ENCODE assay signal across 7 mouse cellular contexts in genomic region chr7:125428816-125429500, GRCm38 (mm10). TPM values are rescaled to one million over a fixed set of nuclear protein-coding genes. Genes with fewer than 3 reads are reported as not detected.
DNase-seq lines count a peak whose midpoint lies in the region; ATAC-seq and TF ChIP-seq lines count a peak whose summit lies in the region.
"Not testable (repeated sequence)": the region's sequence is repeated elsewhere in the genome, so short reads cannot be mapped to it uniquely, and the experiment has no call there.

No protein-coding gene starts in this region.

- H3K9me3 ChIP-seq in MEL (replicated peaks; ENCODE audit: insufficient read depth, low read length); forebrain, embryonic 10.5 days; intestine, embryonic 15.5 days; liver, embryonic 13.5 days (replicated peaks); stomach, embryonic 15.5 days: not testable (repeated sequence)

- peak overlapping the region; percentile 1 to 14 for H3K4me3 ChIP-seq in MEL (ENCODE audit: control insufficient read depth in 1 of 2, insufficient read depth in 1 of 2, low read depth in 2 of 2, low read length in 2 of 2)
- H3K4me3 ChIP-seq in forebrain, embryonic 10.5 days; intestine, embryonic 15.5 days (replicated peaks); stomach, embryonic 15.5 days (replicated peaks): not testable (repeated sequence)
- H3K4me3 ChIP-seq in liver, embryonic 13.5 days (replicated peaks), result 0 out of 2 replicates have a peak overlapping the region, but pooled peaks have one; percentile 6

- TF ChIP-seq CTCF in MEL (IDR thresholded peaks at IDR 0.05 in 2 of 3, conservative IDR thresholded peaks at IDR 0.05 in 1 of 3; ENCODE audit: control insufficient read depth in 1 of 3, insufficient read depth in 1 of 3, low read depth in 2 of 3, low read length in 3 of 3, poor library complexity in 1 of 3, severe bottlenecking in 1 of 3), result not testable (repeated sequence)

- H3K27ac ChIP-seq in MEL (ENCODE audit: control insufficient read depth, low read depth, low read length), result peak overlapping the region; percentile 40
- H3K27ac ChIP-seq in forebrain, embryonic 10.5 days, result peak overlapping the region; percentile 58; the same call in 1 of the 2 replicates
- not testable (repeated sequence) for H3K27ac ChIP-seq in intestine, embryonic 15.5 days; stomach, embryonic 15.5 days
- H3K27ac ChIP-seq in liver, embryonic 13.5 days, result peak overlapping the region; percentile 89

- not testable (repeated sequence) for H3K79me2 ChIP-seq in MEL (ENCODE audit: control insufficient read depth, insufficient read depth, low read length, poor library complexity)

- DNase-seq in MEL (ENCODE audit: low read depth, low spot score), result peak; percentile 83
- DNase-seq in c-Kit-positive CD71-positive TER-119-positive erythroid progenitor cells, embryonic 14.5 days (ENCODE audit: low spot score), result peak; percentile 85
- DNase-seq in forebrain, embryonic 10.5 days (ENCODE audit: extremely low spot score, low spot score), result not testable (repeated sequence)
- DNase-seq in liver, embryonic 13.5 days, result peak; percentile 79

- peaks cover 10 to 32% of the 10 kb centered on the region in 2 experiments for H3K4me1 ChIP-seq in MEL (ENCODE audit: control insufficient read depth in 1 of 2, insufficient read depth in 2 of 2, low read length in 2 of 2)
- H3K4me1 ChIP-seq in forebrain, embryonic 10.5 days; intestine, embryonic 15.5 days (replicated peaks); stomach, embryonic 15.5 days: not testable (repeated sequence)
- H3K4me1 ChIP-seq in liver, embryonic 13.5 days (replicated peaks), result peaks cover 59% of the 10 kb centered on the region

- H3K27me3 ChIP-seq in MEL (ENCODE audit: control insufficient read depth in 1 of 2, insufficient read depth in 2 of 2, low read length in 2 of 2); forebrain, embryonic 10.5 days (ENCODE audit: poor library complexity, severe bottlenecking); intestine, embryonic 15.5 days (replicated peaks); liver, embryonic 13.5 days; stomach, embryonic 15.5 days (replicated peaks): not testable (repeated sequence)

- TF ChIP-seq RAD21 in MEL (IDR thresholded peaks at IDR 0.05; ENCODE audit: low read depth, low read length), result not testable (repeated sequence)

- WGBS in forebrain, embryonic 10.5 days, result 88% methylated on average over 5 of the region's 5 CpGs
- 70% methylated on average over 5 of the region's 5 CpGs for WGBS in intestine, embryonic 15.5 days
- WGBS in liver, embryonic 13.5 days (ENCODE audit: insufficient replicate concordance), result 25% methylated on average over 5 of the region's 5 CpGs
- 75% methylated on average over 5 of the region's 5 CpGs for WGBS in stomach, embryonic 15.5 days

- peaks cover 0 to 17% of the 10 kb centered on the region in 2 experiments; a peak in 2 of 4 replicates for H3K36me3 ChIP-seq in MEL (ENCODE audit: control insufficient read depth in 1 of 2, insufficient read depth in 2 of 2, low read length in 2 of 2)
- not testable (repeated sequence) for H3K36me3 ChIP-seq in forebrain, embryonic 10.5 days (replicated peaks); intestine, embryonic 15.5 days; liver, embryonic 13.5 days; stomach, embryonic 15.5 days

- not testable (repeated sequence) for H3K9ac ChIP-seq in MEL (ENCODE audit: control insufficient read depth, low read depth, low read length, poor library complexity, severe bottlenecking); intestine, embryonic 15.5 days; stomach, embryonic 15.5 days
- H3K9ac ChIP-seq in liver, embryonic 13.5 days, result peak overlapping the region; percentile 56

- TF ChIP-seq EP300 in MEL (IDR thresholded peaks at IDR 0.05; ENCODE audit: low read depth in 1 of 2, low read length in 2 of 2), result peak; percentile 90 to 94

- peak; percentile 62; the same call in 1 of the 2 replicates for ATAC-seq in intestine, embryonic 15.5 days
- peak; percentile 98 for ATAC-seq in liver, embryonic 13.5 days (ENCODE audit: low read depth)
- peak; percentile 85 for ATAC-seq in megakaryocyte progenitor cell, adult 5-6 weeks (replicated peaks; ENCODE audit: poor library complexity)
- peak; percentile 86; the same call in 1 of the 2 replicates for ATAC-seq in stomach, embryonic 15.5 days (ENCODE audit: insufficient read depth, low FRiP score, low read depth)

- TF ChIP-seq POLR2A in MEL (IDR thresholded peaks at IDR 0.05; ENCODE audit: control insufficient read depth in 1 of 2, insufficient read depth in 1 of 2, low read depth in 1 of 2, low read length in 2 of 2, poor library complexity in 1 of 2), result not testable (repeated sequence)

- H3K4me2 ChIP-seq in intestine, embryonic 15.5 days (replicated peaks); stomach, embryonic 15.5 days: not testable (repeated sequence)
- peak overlapping the region; percentile 61 for H3K4me2 ChIP-seq in liver, embryonic 13.5 days

TF ChIP-seq in MEL, 35 proteins besides CTCF, POLR2A, EP300 and RAD21:
- TF ChIP-seq TAL1 (IDR thresholded peaks at IDR 0.05; ENCODE audit: low read length) (peak; percentile 85), GATA1 (IDR thresholded peaks at IDR 0.05; ENCODE audit: low read depth, low read length) (peak; percentile 95), RCOR1 (IDR thresholded peaks at IDR 0.05; ENCODE audit: low read depth, low read length) (peak; percentile 80), TCF12 (IDR thresholded peaks at IDR 0.05; ENCODE audit: low read depth, low read length) (peak; percentile 96), HCFC1 (IDR thresholded peaks at IDR 0.05; ENCODE audit: low read depth, low read length) (peak; percentile 33; the same call in 1 of the 2 replicates), MAZ (IDR thresholded peaks at IDR 0.05; ENCODE audit: low read depth, low read length) (peak; percentile 75), SIN3A (IDR thresholded peaks at IDR 0.05; ENCODE audit: low read length) (peak; percentile 67; the same call in 1 of the 2 replicates), ETS1 (IDR thresholded peaks at IDR 0.05; ENCODE audit: low read depth, low read length) (peak; percentile 90)

RNA-seq across cellular contexts. Expression of gene Kdm8, which starts 15.5 kb away (rescaled TPM):
- total RNA-seq in MEL (2012; rRNA removed), result 10.3 and 14.7 TPM in 2 replicates
- 10 to 100 TPM in 1 of 2 experiments, not detected in 1; 11.6 TPM for polyA plus RNA-seq in MEL (2012; ENCODE audit: insufficient read depth in 1 of 2, insufficient read length in 2 of 2, low read depth in 1 of 2, low replicate concordance in 2 of 2, missing spikeins in 1 of 2)
- 14.5 and 15.6 TPM in 2 replicates for polyA plus RNA-seq in forebrain, embryonic 10.5 days (2016; fragmentation: Nextera tagmentation; extraction: Ambion mirVana)
- 9.0 and 10.0 TPM in 2 replicates for polyA plus RNA-seq in intestine, embryonic 15.5 days (2015; fragmentation: Nextera tagmentation; extraction: Ambion mirVana)
- polyA plus RNA-seq in liver, embryonic 13.5 days (2015; fragmentation: Nextera tagmentation; extraction: Ambion mirVana), result 8.6 and 9.1 TPM in 2 replicates
- 3.5 and 3.7 TPM in 2 replicates for total RNA-seq in megakaryocyte progenitor cell, adult 5-6 weeks (2015)
- 5.8 and 8.0 TPM in 2 replicates for total RNA-seq in megakaryocyte progenitor cell, adult 5-6 weeks (2017)
- polyA plus RNA-seq in stomach, embryonic 15.5 days (2015; fragmentation: Nextera tagmentation; extraction: Ambion mirVana), result 8.8 and 9.3 TPM in 2 replicates
